Mouse (Mus musculus): ENCODE data around the gene Tmem56. TPM values are rescaled to one million over a fixed set of nuclear protein-coding genes. Genes with fewer than 3 reads are reported as not detected.
A peak's percentile ranks its signal among the peaks of the same experiment; 100 is the strongest.

Tmem56 gene
- 10 to 100 TPM; 28.1 to 29.3 TPM for total RNA-seq (2021)

GRCm38 (mm10) chr3:121282998-121283397, at the start of gene Tmem56:
Gene Tmem56, minus strand, starts transcription at chr3:121283098.
- no peak for DNase-seq (ENCODE audit: extremely low spot score in 1 of 2, low spot score in 1 of 2)

GRCm38 (mm10) chr3:121330244-121330646, 47.3 kb upstream of the Tmem56 start:
- DNase-seq (ENCODE audit: extremely low spot score in 1 of 2, low spot score in 1 of 2) = no peak

GRCm38 (mm10) chr3:121329647-121330046, 46.7 kb upstream of the Tmem56 start:
- no peak for DNase-seq (ENCODE audit: extremely low spot score in 1 of 2, low spot score in 1 of 2)

GRCm38 (mm10) chr3:121327406-121327805, 44.5 kb upstream of the Tmem56 start:
- no peak for DNase-seq (ENCODE audit: extremely low spot score in 1 of 2, low spot score in 1 of 2)

- DNase-seq (ENCODE audit: extremely low spot score in 1 of 2, low spot score in 1 of 2) = no peak
Measured at GRCm38 (mm10) chr3:121323371-121323770, 40.5 kb upstream of the Tmem56 start.

GRCm38 (mm10) chr3:121320896-121321295, 38.0 kb upstream of the Tmem56 start:
- DNase-seq (ENCODE audit: extremely low spot score in 1 of 2, low spot score in 1 of 2) = no peak

GRCm38 (mm10) chr3:121319906-121320305, 37.0 kb upstream of the Tmem56 start:
- no peak for DNase-seq (ENCODE audit: extremely low spot score in 1 of 2, low spot score in 1 of 2)

GRCm38 (mm10) chr3:121315498-121315897, 32.6 kb upstream of the Tmem56 start:
- no peak for DNase-seq (ENCODE audit: extremely low spot score in 1 of 2, low spot score in 1 of 2)

GRCm38 (mm10) chr3:121314149-121314548, 31.3 kb upstream of the Tmem56 start:
- no peak for DNase-seq (ENCODE audit: extremely low spot score in 1 of 2, low spot score in 1 of 2)

- no peak for DNase-seq (ENCODE audit: extremely low spot score in 1 of 2, low spot score in 1 of 2)
Measured at GRCm38 (mm10) chr3:121312979-121313378, 30.1 kb upstream of the Tmem56 start.

GRCm38 (mm10) chr3:121312426-121312825, 29.5 kb upstream of the Tmem56 start:
- DNase-seq (ENCODE audit: extremely low spot score in 1 of 2, low spot score in 1 of 2) = no peak

- DNase-seq (ENCODE audit: extremely low spot score in 1 of 2, low spot score in 1 of 2) = no peak
Measured at GRCm38 (mm10) chr3:121309896-121310714, 27.2 kb upstream of the Tmem56 start.

- DNase-seq (ENCODE audit: extremely low spot score in 1 of 2, low spot score in 1 of 2) = no peak
Measured at GRCm38 (mm10) chr3:121309429-121309828, 26.5 kb upstream of the Tmem56 start.

GRCm38 (mm10) chr3:121308935-121309334, 26.0 kb upstream of the Tmem56 start:
- no peak for DNase-seq (ENCODE audit: extremely low spot score in 1 of 2, low spot score in 1 of 2)

- DNase-seq (ENCODE audit: extremely low spot score in 1 of 2, low spot score in 1 of 2) = peak; percentile 44 to 73
Measured at GRCm38 (mm10) chr3:121307532-121308234, 24.8 kb upstream of the Tmem56 start.

GRCm38 (mm10) chr3:121306641-121307040, 23.7 kb upstream of the Tmem56 start:
- DNase-seq (ENCODE audit: extremely low spot score in 1 of 2, low spot score in 1 of 2) = no peak

- no peak for DNase-seq (ENCODE audit: extremely low spot score in 1 of 2, low spot score in 1 of 2)
Measured at GRCm38 (mm10) chr3:121294200-121294599, 11.3 kb upstream of the Tmem56 start.

GRCm38 (mm10) chr3:121291560-121292258, 8.8 kb upstream of the Tmem56 start, which contains the start of gene Alg14:
Gene Alg14, plus strand, starts transcription at chr3:121291773.
- peak; percentile 82 to 87 for DNase-seq (ENCODE audit: extremely low spot score in 1 of 2, low spot score in 1 of 2)

- DNase-seq (ENCODE audit: extremely low spot score in 1 of 2, low spot score in 1 of 2) = no peak
Measured at GRCm38 (mm10) chr3:121291225-121291559, 8.3 kb upstream of the Tmem56 start.

- no peak for DNase-seq (ENCODE audit: extremely low spot score in 1 of 2, low spot score in 1 of 2)
Measured at GRCm38 (mm10) chr3:121290681-121291080, 7.8 kb upstream of the Tmem56 start.

GRCm38 (mm10) chr3:121287151-121287550, 4.3 kb upstream of the Tmem56 start:
- DNase-seq (ENCODE audit: extremely low spot score in 1 of 2, low spot score in 1 of 2) = no peak

Data from layer of hippocampus, postnatal 25 days (tissue).